Mouse (Mus musculus) ES-Bruce4 (cell line): ENCODE data around the gene Cox8a. TPM values are rescaled to one million over a fixed set of nuclear protein-coding genes. Genes with fewer than 3 reads are reported as not detected.
A peak's percentile ranks its signal among the peaks of the same experiment; 100 is the strongest.

Experiments
- H3K27ac ChIP-seq: 2 replicates; pipeline ENCODE4 v1.5.1; 2012; ENCODE audit warnings: low read length, inconsistent platforms; ENCODE audit not compliant: insufficient read depth
- H3K27me3 ChIP-seq: 2 replicates; pipeline ENCODE4 v1.6.1; 2012; ENCODE audit warnings: mild to moderate bottlenecking, low read length, inconsistent platforms; ENCODE audit not compliant: control insufficient read depth, poor library complexity, insufficient read depth, severe bottlenecking
- H3K36me3 ChIP-seq: 2 replicates; pipeline ENCODE4 v1.6.1; 2012; ENCODE audit warnings: inconsistent platforms, mild to moderate bottlenecking, low read length, moderate library complexity; ENCODE audit not compliant: control insufficient read depth, poor library complexity, insufficient read depth, severe bottlenecking
- H3K4me1 ChIP-seq: one replicate; pipeline ENCODE4 v1.8.1; 2011; ENCODE audit warnings: low read length; ENCODE audit not compliant: control insufficient read depth, insufficient read depth
- H3K4me3 ChIP-seq: 2 replicates; pipeline ENCODE4 v1.5.1; 2011; ENCODE audit warnings: low read depth, mild to moderate bottlenecking, low read length
- H3K9ac ChIP-seq: 2 replicates; pipeline ENCODE4 v1.6.1; 2012; ENCODE audit warnings: low read depth, mild to moderate bottlenecking, inconsistent platforms; ENCODE audit not compliant: poor library complexity, severe bottlenecking
- H3K9me3 ChIP-seq: replicated peaks from 2 replicates; pipeline ENCODE4 v1.6.1; 2012; ENCODE audit warnings: mild to moderate bottlenecking, low read length, inconsistent platforms; ENCODE audit not compliant: control insufficient read depth, poor library complexity, insufficient read depth, severe bottlenecking
- CTCF ChIP-seq: IDR thresholded peaks from one replicate; pipeline ENCODE4 v1.8.1; 2011; ENCODE audit warnings: low read depth, low read length
- EP300 ChIP-seq: IDR thresholded peaks from 2 replicates; pipeline ENCODE4 v1.6.1; 2011; ENCODE audit warnings: low read depth, low read length; ENCODE audit not compliant: insufficient read depth
- POLR2A ChIP-seq: IDR thresholded peaks from one replicate; pipeline ENCODE4 v1.8.1; 2011; ENCODE audit warnings: low read length; ENCODE audit not compliant: insufficient read depth
- polyA plus RNA-seq: library from polyadenylated mRNA; stranded (reverse); fragments of >200 nt; gene quantifications from 2 replicates; pipeline ENCODE4 v1.2.4, GENCODE M21; 2011; ENCODE audit warnings: low read depth; ENCODE audit not compliant: missing spikeins, insufficient read depth, insufficient read length

Gene Cox8a
- polyA plus RNA-seq, 1 experiment = 584 TPM

- H3K27ac ChIP-seq = no peak overlapping the region
- H3K9ac ChIP-seq = no peak overlapping the region
- peaks cover 23% of the 10 kb centered on the region for H3K36me3 ChIP-seq
- H3K27me3 ChIP-seq = no peaks in the 10 kb centered on the region
- peaks cover 4% of the 10 kb centered on the region for H3K4me1 ChIP-seq
- no peaks in the 10 kb centered on the region for H3K9me3 ChIP-seq
- H3K4me3 ChIP-seq = no peak overlapping the region
- no peak for TF ChIP-seq POLR2A
- TF ChIP-seq EP300 = no peak
- TF ChIP-seq CTCF = peak; percentile 81
Measured at GRCm38 (mm10) chr19:7195900-7196728, 21.3 kb downstream of the Cox8a start.

- Histone ChIP-seq H3K27me3 (no peaks in the 10 kb centered on the region), H3K27ac (no peak overlapping the region), H3K4me3 (no peak overlapping the region), H3K4me1 (peaks cover 5% of the 10 kb centered on the region), H3K36me3 (no peaks in the 10 kb centered on the region), H3K9me3 (no peaks in the 10 kb centered on the region), H3K9ac (no peak overlapping the region)
- TF ChIP-seq CTCF (no peak), EP300 (no peak), POLR2A (no peak)
Measured at GRCm38 (mm10) chr19:7192561-7192967, 24.9 kb downstream of the Cox8a start.

- no peak overlapping the region for H3K4me3 ChIP-seq
- H3K27ac ChIP-seq = no peak overlapping the region
- no peaks in the 10 kb centered on the region for H3K9me3 ChIP-seq
- TF ChIP-seq POLR2A = no peak
- H3K27me3 ChIP-seq = no peaks in the 10 kb centered on the region
- no peak overlapping the region for H3K9ac ChIP-seq
- H3K4me1 ChIP-seq = peaks cover 4% of the 10 kb centered on the region
- H3K36me3 ChIP-seq = no peaks in the 10 kb centered on the region
Measured at GRCm38 (mm10) chr19:7191639-7192038, 25.8 kb downstream of the Cox8a start.

- no peaks in the 10 kb centered on the region for H3K27me3 ChIP-seq
- H3K9me3 ChIP-seq = no peaks in the 10 kb centered on the region
- no peak overlapping the region for H3K4me3 ChIP-seq
- no peak for TF ChIP-seq EP300
- no peak for TF ChIP-seq POLR2A
- no peak for TF ChIP-seq CTCF
- no peaks in the 10 kb centered on the region for H3K36me3 ChIP-seq
- no peak overlapping the region for H3K27ac ChIP-seq
- no peak overlapping the region for H3K9ac ChIP-seq
- H3K4me1 ChIP-seq = peaks cover 10% of the 10 kb centered on the region
Measured at GRCm38 (mm10) chr19:7190986-7191385, 26.4 kb downstream of the Cox8a start.

- H3K27ac ChIP-seq = no peak overlapping the region
- no peak overlapping the region for H3K9ac ChIP-seq
- no peaks in the 10 kb centered on the region for H3K27me3 ChIP-seq
Measured at GRCm38 (mm10) chr19:7189026-7189425, 28.4 kb downstream of the Cox8a start.

GRCm38 (mm10) chr19:7187157-7187556 lies 30.3 kb downstream of the Cox8a start:
- no peak overlapping the region for H3K4me3 ChIP-seq
- no peak overlapping the region for H3K9ac ChIP-seq
- H3K9me3 ChIP-seq = no peaks in the 10 kb centered on the region
- H3K27me3 ChIP-seq = no peaks in the 10 kb centered on the region
- TF ChIP-seq EP300 = no peak
- no peak for TF ChIP-seq CTCF
- no peak for TF ChIP-seq POLR2A
- H3K27ac ChIP-seq = no peak overlapping the region
- H3K36me3 ChIP-seq = no peaks in the 10 kb centered on the region
- H3K4me1 ChIP-seq = peaks cover 13% of the 10 kb centered on the region

More at GRCm38 (mm10) chr19:7189026-7189425, 28.4 kb downstream of the Cox8a start:
- no peaks in the 10 kb centered on the region for H3K9me3 ChIP-seq
- TF ChIP-seq EP300 = no peak
- TF ChIP-seq POLR2A = no peak
- no peak for TF ChIP-seq CTCF
- no peak overlapping the region for H3K4me3 ChIP-seq
- peaks cover 12% of the 10 kb centered on the region for H3K4me1 ChIP-seq
- H3K36me3 ChIP-seq = no peaks in the 10 kb centered on the region
